Comparison of ENCODE assay signal across 8 mouse cellular contexts in the genomic region with DNA sequence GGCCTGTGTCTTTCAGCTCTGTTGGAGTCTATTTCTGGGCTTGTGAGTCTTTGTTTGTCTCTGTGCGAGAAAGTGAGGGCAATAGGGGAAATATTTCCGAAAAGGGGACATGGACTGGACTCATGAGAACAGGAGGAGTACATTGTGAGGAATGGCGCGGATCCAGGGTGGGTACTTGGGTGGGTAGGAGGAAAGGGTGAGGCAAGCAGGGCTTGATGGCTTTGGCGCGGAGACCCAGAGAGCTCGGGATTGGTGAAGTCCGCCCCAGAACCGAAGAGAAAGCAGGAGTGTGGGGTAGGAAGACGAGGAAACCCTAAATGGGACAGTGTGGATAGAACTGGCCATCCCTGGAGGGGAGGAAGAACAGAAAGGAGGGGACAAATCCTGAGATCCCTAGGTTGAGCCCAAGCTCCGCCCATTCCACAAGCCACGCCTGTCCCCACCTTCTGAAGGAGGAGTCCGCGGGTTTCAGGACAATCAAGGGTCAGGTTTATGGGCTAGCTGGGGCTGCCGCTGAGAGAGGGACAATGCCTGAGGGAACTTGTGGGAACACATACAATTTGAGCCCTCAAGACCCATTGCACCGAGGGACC. TPM values are rescaled to one million over a fixed set of nuclear protein-coding genes. Genes with fewer than 3 reads are reported as not detected.
A peak's percentile ranks its signal among the peaks of the same experiment; 100 is the strongest.
DNase-seq lines count a peak whose midpoint lies in the region; ATAC-seq and TF ChIP-seq lines count a peak whose summit lies in the region.

No protein-coding gene starts in this region.

- no peak for ATAC-seq in CD4-positive, CD25-positive, alpha-beta regulatory T cell, adult 4 months
- ATAC-seq in hindbrain, embryonic 12.5 days (ENCODE audit: low FRiP score) = peak; percentile 30
- peak; percentile 36 for ATAC-seq in limb, embryonic 14.5 days (ENCODE audit: low FRiP score, low read depth)
- ATAC-seq in midbrain, embryonic 16.5 days = peak; percentile 12; the same call in 1 of the 2 replicates

- H3K9ac ChIP-seq in hindbrain, embryonic 12.5 days = peak overlapping the region; percentile 83
- peak overlapping the region; percentile 91 for H3K9ac ChIP-seq in limb, embryonic 14.5 days (ENCODE audit: low read depth, low read length, severe bottlenecking)
- peak overlapping the region; percentile 92 for H3K9ac ChIP-seq in midbrain, embryonic 16.5 days (ENCODE audit: low read depth, low read length)

- peak; percentile 49; the same call in 1 of the 2 replicates for TF ChIP-seq POLR2A in cerebellum, adult 2 months (IDR thresholded peaks at IDR 0.05; ENCODE audit: borderline replicate concordance, insufficient read depth, low read length)
- no peak; the same call in 1 of the 2 replicates for TF ChIP-seq POLR2A in limb, embryonic 14.5 days (IDR thresholded peaks at IDR 0.05; ENCODE audit: borderline replicate concordance, extremely low read depth, insufficient read depth, insufficient read length)

- H3K4me2 ChIP-seq in hindbrain, embryonic 12.5 days (replicated peaks) = peak overlapping the region; percentile 88
- peak overlapping the region; percentile 95 for H3K4me2 ChIP-seq in limb, embryonic 14.5 days (replicated peaks; ENCODE audit: low read depth, low read length, severe bottlenecking)
- H3K4me2 ChIP-seq in midbrain, embryonic 16.5 days (ENCODE audit: low read length) = peak overlapping the region; percentile 97

- no peak for TF ChIP-seq CTCF in cerebellum, adult 2 months (IDR thresholded peaks at IDR 0.05; ENCODE audit: borderline replicate concordance, insufficient read depth, low read depth, low read length)

- H3K9me3 ChIP-seq in hindbrain, embryonic 12.5 days (replicated peaks) = no peaks in the 10 kb centered on the region
- no peaks in the 10 kb centered on the region for H3K9me3 ChIP-seq in limb, embryonic 14.5 days (ENCODE audit: control insufficient read depth, low read length)
- no peaks in the 10 kb centered on the region for H3K9me3 ChIP-seq in midbrain, embryonic 16.5 days (replicated peaks; ENCODE audit: control insufficient read depth, low read length, poor library complexity, severe bottlenecking)

- H3K36me3 ChIP-seq in hindbrain, embryonic 12.5 days = no peaks in the 10 kb centered on the region
- no peaks in the 10 kb centered on the region for H3K36me3 ChIP-seq in limb, embryonic 14.5 days (ENCODE audit: control insufficient read depth, insufficient read depth, low read length)
- H3K36me3 ChIP-seq in midbrain, embryonic 16.5 days (ENCODE audit: control insufficient read depth, insufficient read depth, low read length) = no peaks in the 10 kb centered on the region

- WGBS in cerebellum, adult 2 months = 29% methylated on average over 16 of the region's 16 CpGs
- 1% methylated on average over 16 of the region's 16 CpGs for WGBS in hindbrain, embryonic 12.5 days
- WGBS in limb, embryonic 14.5 days = 2% methylated on average over 16 of the region's 16 CpGs
- WGBS in midbrain, embryonic 16.5 days = 2% methylated on average over 16 of the region's 16 CpGs

- no peaks in the 10 kb centered on the region for H3K27me3 ChIP-seq in cerebellum, adult 2 months (ENCODE audit: control insufficient read depth, insufficient read depth, low read length)
- H3K27me3 ChIP-seq in hindbrain, embryonic 12.5 days = peaks cover 10% of the 10 kb centered on the region; the same call in 1 of the 2 replicates
- no peaks in the 10 kb centered on the region for H3K27me3 ChIP-seq in limb, embryonic 14.5 days (ENCODE audit: control insufficient read depth, insufficient read depth, low read length)
- H3K27me3 ChIP-seq in midbrain, embryonic 16.5 days (ENCODE audit: control insufficient read depth, insufficient read depth, low read depth, low read length) = no peaks in the 10 kb centered on the region

- DNase-seq in CD4-positive, CD25-positive, alpha-beta regulatory T cell, adult 2 months (ENCODE audit: low read depth, low spot score) = peak; percentile 34
- peak; percentile 70 to 76 for DNase-seq in cerebellum, adult 2 months
- peak; percentile 73 for DNase-seq in forelimb bud, embryonic 11.5 days (ENCODE audit: low read depth, low spot score)
- DNase-seq in limb, embryonic 14.5 days (ENCODE audit: low spot score) = peak; percentile 85
- no peak for DNase-seq in spleen, postnatal 36 days (ENCODE audit: low spot score in 2 of 2)

- peak overlapping the region; percentile 70 for H3K27ac ChIP-seq in cerebellum, adult 2 months (ENCODE audit: insufficient read depth, low read length)
- peak overlapping the region; percentile 97 for H3K27ac ChIP-seq in hindbrain, embryonic 12.5 days
- peak overlapping the region; percentile 100 for H3K27ac ChIP-seq in limb, embryonic 14.5 days (replicated peaks; ENCODE audit: low read depth, low read length)
- peak overlapping the region; percentile 100 for H3K27ac ChIP-seq in midbrain, embryonic 16.5 days (ENCODE audit: low read length)

- peak overlapping the region; percentile 61 for H3K4me3 ChIP-seq in cerebellum, adult 2 months (replicated peaks; ENCODE audit: insufficient read depth, low read depth, low read length)
- H3K4me3 ChIP-seq in hindbrain, embryonic 12.5 days = peak overlapping the region; percentile 53
- H3K4me3 ChIP-seq in limb, embryonic 14.5 days (replicated peaks; ENCODE audit: low read length) = peak overlapping the region; percentile 76
- H3K4me3 ChIP-seq in midbrain, embryonic 16.5 days (ENCODE audit: low read depth, low read length) = peak overlapping the region; percentile 70

- H3K4me1 ChIP-seq in cerebellum, adult 2 months (ENCODE audit: control insufficient read depth, insufficient read depth, low read length) = peaks cover 29% of the 10 kb centered on the region
- H3K4me1 ChIP-seq in hindbrain, embryonic 12.5 days = peaks cover 83% of the 10 kb centered on the region
- peaks cover 58% of the 10 kb centered on the region for H3K4me1 ChIP-seq in limb, embryonic 14.5 days (ENCODE audit: control insufficient read depth, insufficient read depth, low read length)
- H3K4me1 ChIP-seq in midbrain, embryonic 16.5 days (ENCODE audit: control insufficient read depth, insufficient read depth, low read length) = peaks cover 68% of the 10 kb centered on the region

RNA-seq across cellular contexts. Expression of a gene that starts 16.3 kb away (rescaled TPM):
- polyA plus RNA-seq in CD4-positive, CD25-positive, alpha-beta regulatory T cell, adult 4 months (2017; shearing (Covaris generic)) = 10 to 100 TPM in 1 of 2 experiments, 1 to 10 TPM in 1; 9.3 to 15.6 TPM
- polyA plus RNA-seq in cerebellum, adult 2 months (2012; rRNA removed) = 46.3 and 48.9 TPM in 2 replicates
- 22.3 and 23.1 TPM in 2 replicates for polyA plus RNA-seq in hindbrain, embryonic 12.5 days (2016; fragmentation: Nextera tagmentation; extraction: Ambion mirVana)
- 56.2 and 57.0 TPM in 2 replicates for polyA plus RNA-seq in limb, embryonic 14.5 days (2012; rRNA removed)
- polyA plus RNA-seq in limb, embryonic 14.5 days (2014; fragmentation: Nextera tagmentation; extraction: Ambion mirVana) = 21.3 and 23.1 TPM in 2 replicates
- 16.6 and 23.3 TPM in 2 replicates for polyA plus RNA-seq in midbrain, embryonic 16.5 days (2015; fragmentation: Nextera tagmentation; extraction: Ambion mirVana)

RNA-seq across cellular contexts. Expression of a gene that starts 21.4 kb away (rescaled TPM):
- polyA plus RNA-seq in CD4-positive, CD25-positive, alpha-beta regulatory T cell, adult 4 months (2017; shearing (Covaris generic)) = under 1 TPM; 0.48 to 0.61 TPM
- polyA plus RNA-seq in cerebellum, adult 2 months (2012; rRNA removed) = 89.9 and 102 TPM in 2 replicates
- 78.4 and 83.2 TPM in 2 replicates for polyA plus RNA-seq in hindbrain, embryonic 12.5 days (2016; fragmentation: Nextera tagmentation; extraction: Ambion mirVana)
- 91.5 and 93.6 TPM in 2 replicates for polyA plus RNA-seq in limb, embryonic 14.5 days (2012; rRNA removed)
- 52.7 and 59.6 TPM in 2 replicates for polyA plus RNA-seq in limb, embryonic 14.5 days (2014; fragmentation: Nextera tagmentation; extraction: Ambion mirVana)
- 173 and 192 TPM in 2 replicates for polyA plus RNA-seq in midbrain, embryonic 16.5 days (2015; fragmentation: Nextera tagmentation; extraction: Ambion mirVana)

RNA-seq across cellular contexts. Expression of a gene that starts 25.6 kb away (rescaled TPM):
- 10 to 100 TPM; 62.1 to 87.7 TPM for polyA plus RNA-seq in CD4-positive, CD25-positive, alpha-beta regulatory T cell, adult 4 months (2017; shearing (Covaris generic))
- polyA plus RNA-seq in cerebellum, adult 2 months (2012; rRNA removed) = 101 TPM in 2 replicates
- 108 and 110 TPM in 2 replicates for polyA plus RNA-seq in hindbrain, embryonic 12.5 days (2016; fragmentation: Nextera tagmentation; extraction: Ambion mirVana)
- 81.0 and 82.5 TPM in 2 replicates for polyA plus RNA-seq in limb, embryonic 14.5 days (2012; rRNA removed)
- polyA plus RNA-seq in limb, embryonic 14.5 days (2014; fragmentation: Nextera tagmentation; extraction: Ambion mirVana) = 94.3 TPM in 2 replicates
- polyA plus RNA-seq in midbrain, embryonic 16.5 days (2015; fragmentation: Nextera tagmentation; extraction: Ambion mirVana) = 78.0 and 85.0 TPM in 2 replicates

RNA-seq across cellular contexts. Expression of a gene that starts 46.2 kb away (rescaled TPM):
- polyA plus RNA-seq in CD4-positive, CD25-positive, alpha-beta regulatory T cell, adult 4 months (2017; shearing (Covaris generic)) = not detected
- not detected in 2 replicates for polyA plus RNA-seq in cerebellum, adult 2 months (2012; rRNA removed)
- polyA plus RNA-seq in hindbrain, embryonic 12.5 days (2016; fragmentation: Nextera tagmentation; extraction: Ambion mirVana) = not detected in 2 replicates
- 0.35 and 0.51 TPM in 2 replicates for polyA plus RNA-seq in limb, embryonic 14.5 days (2012; rRNA removed)
- polyA plus RNA-seq in limb, embryonic 14.5 days (2014; fragmentation: Nextera tagmentation; extraction: Ambion mirVana) = 0.12 and 0.17 TPM in 2 replicates
- polyA plus RNA-seq in midbrain, embryonic 16.5 days (2015; fragmentation: Nextera tagmentation; extraction: Ambion mirVana) = 0.08 TPM in 1 of 2 replicates, not detected in the other

Comparison
In these comparisons a context has a peak if more than half of its experiments do, and no peak if none do; other contexts are left out.
1. DNase-seq: peak in CD4-positive, CD25-positive, alpha-beta regulatory T cell, adult 2 months (single experiment), cerebellum, adult 2 months (2 of 2), forelimb bud, embryonic 11.5 days (single experiment) and limb, embryonic 14.5 days (single experiment); none in spleen, postnatal 36 days (0 of 2).
2. RNA of a gene that starts 21.4 kb away (polyA plus RNA-seq): 173 to 192 TPM in midbrain, embryonic 16.5 days, 89.9 to 102 TPM in cerebellum, adult 2 months, 52.7 to 93.6 TPM in limb, embryonic 14.5 days and 78.4 to 83.2 TPM in hindbrain, embryonic 12.5 days; 0.48 to 0.61 TPM in CD4-positive, CD25-positive, alpha-beta regulatory T cell, adult 4 months; every median in the first group is over 10 times any median in the second.
3. Peak in every context shown above with its lines, with median percentiles within 50 percentile points of each other: H3K27ac ChIP-seq, H3K4me3 ChIP-seq, H3K4me2 ChIP-seq and H3K9ac ChIP-seq.